Mouse (Mus musculus): ENCODE measurements at regions not wholly inside any gene's neighbourhood (a gene's known extent, or its start where the extent isn't known, plus 50 kb on each side); places are given as distances from the start of the nearest gene placed in this dataset.

- TF ChIP-seq POLR2A (IDR thresholded peaks at IDR 0.05; ENCODE audit: borderline replicate concordance, extremely low read depth, insufficient read depth, insufficient read length, poor library complexity, severe bottlenecking), result no peak
- TF ChIP-seq CTCF (IDR thresholded peaks at IDR 0.05; ENCODE audit: borderline replicate concordance, extremely low read depth, insufficient read depth, insufficient read length), result no peak
Measured at GRCm38 (mm10) chr2:51014232-51014631, 134.7 kb downstream of the Rnd3 start.

Data from brain, embryonic 14.5 days (tissue).